Mouse (Mus musculus) activated CD4-positive, CD25-positive, alpha-beta regulatory T cell, adult 4 months (primary cell): Measurements from ENCODE around the gene Gucy2c. TPM values are rescaled to one million over a fixed set of nuclear protein-coding genes. Genes with fewer than 3 reads are reported as not detected.

Source experiments
- ATAC-seq: one replicate; pipeline ENCODE4 v1.8.0; 2017
- polyA plus RNA-seq, 2 experiments: library from polyadenylated mRNA; unstranded; fragments of 100-300 nt; shearing (Covaris generic); gene quantifications; one replicate each; pipeline ENCODE4 v1.2.1; 2017

The Gucy2c gene
- not detected for polyA plus RNA-seq

DNA sequence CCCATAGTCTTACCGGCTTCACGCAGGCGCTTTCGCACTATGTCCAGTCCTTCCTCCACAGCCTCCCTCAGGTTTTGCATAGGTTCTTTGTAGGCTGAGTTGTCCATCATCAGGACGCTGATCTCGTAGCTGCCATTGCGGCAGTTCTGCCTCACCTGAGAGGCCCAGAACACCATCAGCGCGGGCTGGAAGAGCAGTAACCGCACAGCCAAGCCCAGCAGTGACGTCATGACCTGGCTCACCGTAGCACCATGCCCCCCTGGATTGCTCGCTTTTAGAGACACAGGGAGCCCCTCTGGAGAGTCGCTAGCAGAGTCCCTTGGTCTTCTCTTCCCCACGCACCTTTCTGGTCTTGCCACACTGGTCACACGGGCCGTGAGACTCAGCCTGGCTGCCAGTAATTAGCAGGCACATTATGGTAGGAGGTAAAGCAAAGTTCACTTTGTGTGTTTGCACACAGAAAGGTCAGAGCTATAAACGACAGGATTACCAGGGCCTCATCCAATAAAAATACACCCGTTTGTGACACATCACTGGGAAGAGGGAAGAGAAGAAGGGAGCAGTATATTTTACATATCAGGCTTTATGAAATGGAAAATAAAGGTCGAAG, at the start of gene Gucy2c:
Gucy2c (minus strand) TSS at position 389 of the 610 bp plus-strand sequence.
- ATAC-seq, result no peak

GRCm38 (mm10) chr6:136828681-136829080, 47.1 kb upstream of the Gucy2c start:
- ATAC-seq, result no peak

DNA sequence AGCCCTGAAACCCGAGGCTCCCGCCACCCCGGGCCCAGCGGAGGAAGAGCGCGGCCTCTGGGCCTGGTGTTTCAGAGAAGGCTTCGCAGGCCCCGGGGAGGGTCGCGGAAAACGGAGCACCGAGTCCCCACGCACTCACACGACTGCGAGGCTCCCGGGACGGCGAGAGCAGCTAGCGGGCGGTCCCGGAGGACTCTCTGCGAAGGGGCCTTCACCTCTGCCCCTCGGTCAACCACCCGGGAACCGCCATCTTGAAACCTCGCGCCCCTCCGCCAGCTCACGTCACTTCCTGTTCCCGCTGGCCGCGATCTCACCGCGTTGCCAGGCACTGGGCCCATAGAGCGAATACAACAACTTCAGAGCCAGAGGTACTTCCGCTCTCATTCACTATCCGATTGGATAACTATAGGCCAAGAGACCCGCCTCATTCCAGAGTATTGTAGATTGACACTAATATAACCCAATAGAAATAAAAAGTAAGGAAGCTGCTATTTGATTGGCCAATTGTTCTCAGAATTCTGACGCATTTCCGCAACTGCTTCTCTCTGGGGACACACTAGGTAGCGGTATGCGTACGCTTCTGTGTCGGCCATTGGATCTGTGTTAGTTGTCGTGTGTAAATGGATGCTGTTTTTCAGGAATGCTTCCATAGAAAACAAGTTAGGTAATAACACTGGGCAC, 46.5 kb upstream of the Gucy2c start, which contains the start of gene Wbp11:
Wbp11 (minus strand) TSS at position 353 of the 681 bp plus-strand sequence.
- peak; percentile 98 for ATAC-seq

DNA sequence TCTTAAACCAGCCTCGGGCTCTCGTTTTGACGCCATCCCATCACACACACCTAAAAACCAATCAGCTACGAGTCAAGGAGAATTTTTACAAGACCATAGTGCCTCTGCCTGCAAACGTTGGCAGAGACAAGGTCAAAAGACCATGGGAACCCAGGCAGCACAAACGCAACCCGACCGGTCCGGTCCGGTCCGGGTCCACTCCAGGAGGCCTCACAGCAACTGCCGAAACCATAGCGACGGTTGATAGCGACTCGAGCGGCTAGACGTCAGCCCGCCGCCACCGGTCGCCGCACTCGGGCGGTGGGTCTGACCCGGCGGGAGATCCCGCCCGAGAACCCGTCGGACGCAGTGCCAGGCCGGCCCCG, 45.9 kb upstream of the Gucy2c start, which contains the start of gene BC049715:
BC049715 (plus strand) TSS at position 111 of the 365 bp plus-strand sequence.
- ATAC-seq, result no peak

DNA sequence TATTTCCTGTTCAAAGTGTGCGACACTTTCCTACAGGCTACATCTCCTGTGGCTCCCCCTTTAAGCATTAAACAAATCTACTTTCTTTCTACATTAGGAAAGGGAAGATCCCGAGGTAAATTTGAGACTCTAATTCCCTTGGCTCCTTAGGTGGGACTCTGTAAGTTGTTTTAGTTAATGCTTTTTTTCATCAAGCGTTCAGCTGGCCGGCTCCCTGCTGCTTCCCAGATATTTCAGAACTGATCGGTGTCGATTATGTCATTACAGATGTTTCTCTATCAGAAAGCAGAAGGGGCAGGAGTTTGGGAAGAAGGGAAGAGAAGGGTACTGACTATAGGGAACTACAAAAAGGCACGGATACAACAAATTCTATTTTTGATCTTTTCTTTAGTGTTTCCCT, 45.6 kb upstream of the Gucy2c start:
- no peak for ATAC-seq

DNA sequence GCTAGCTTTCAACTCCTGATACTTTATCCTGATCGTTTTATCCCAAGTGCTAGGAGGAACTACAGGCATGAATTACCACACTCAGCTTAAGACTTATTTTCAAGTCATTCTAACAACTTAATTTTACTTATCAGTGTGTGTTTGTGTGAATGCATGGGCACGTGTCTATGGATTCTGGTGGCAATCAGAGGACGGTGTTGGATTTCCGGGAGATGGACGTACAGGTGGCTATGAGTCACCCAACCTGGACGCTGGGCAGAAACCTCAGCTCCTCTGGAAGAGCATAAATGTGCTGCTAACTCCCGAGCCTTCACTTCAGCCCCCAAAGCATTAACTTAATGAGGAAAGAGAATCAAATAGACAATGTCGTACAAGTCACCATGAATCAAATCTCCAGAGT, 43.4 kb upstream of the Gucy2c start:
- ATAC-seq, result no peak

GRCm38 (mm10) chr6:136821086-136821485, 39.5 kb upstream of the Gucy2c start:
- no peak for ATAC-seq

DNA sequence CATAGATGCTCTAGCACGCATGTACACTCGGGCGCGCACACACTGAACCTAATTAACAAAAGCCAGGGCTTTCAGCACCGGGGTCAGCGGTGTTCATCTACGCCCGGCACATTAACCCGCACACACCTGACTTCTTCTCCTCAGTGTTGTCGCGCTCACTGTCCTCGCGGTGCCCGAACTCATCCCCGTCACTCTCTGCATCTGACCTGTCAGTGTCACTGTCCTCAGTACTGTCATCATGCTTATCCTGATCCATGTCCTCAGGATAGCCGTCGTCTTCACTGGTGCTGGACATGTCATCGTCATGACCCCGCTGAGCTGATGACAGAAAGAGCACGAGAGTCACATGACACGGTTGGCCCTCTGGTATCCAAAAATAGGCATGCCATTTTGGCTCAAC, 38.8 kb upstream of the Gucy2c start:
- ATAC-seq, result no peak

DNA sequence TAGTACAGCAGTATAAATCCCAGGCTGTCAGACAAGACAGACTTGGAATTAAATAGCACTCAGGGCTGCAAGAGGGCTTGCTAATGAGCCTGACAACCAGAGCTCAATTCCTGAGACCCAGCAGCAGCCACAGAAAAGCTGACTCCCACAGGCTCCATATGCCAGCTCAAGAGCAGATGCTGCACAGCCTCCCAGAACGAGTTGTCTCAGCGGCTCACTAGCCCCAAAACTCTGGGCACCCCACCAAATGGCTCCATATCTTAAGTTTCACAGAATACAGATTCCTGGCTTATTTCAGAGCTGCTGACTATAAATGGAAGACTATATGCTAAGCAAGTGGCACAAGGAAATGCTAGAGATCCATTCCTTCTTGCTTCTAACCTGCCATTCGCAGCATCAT, 36.0 kb upstream of the Gucy2c start:
- ATAC-seq, result no peak

DNA sequence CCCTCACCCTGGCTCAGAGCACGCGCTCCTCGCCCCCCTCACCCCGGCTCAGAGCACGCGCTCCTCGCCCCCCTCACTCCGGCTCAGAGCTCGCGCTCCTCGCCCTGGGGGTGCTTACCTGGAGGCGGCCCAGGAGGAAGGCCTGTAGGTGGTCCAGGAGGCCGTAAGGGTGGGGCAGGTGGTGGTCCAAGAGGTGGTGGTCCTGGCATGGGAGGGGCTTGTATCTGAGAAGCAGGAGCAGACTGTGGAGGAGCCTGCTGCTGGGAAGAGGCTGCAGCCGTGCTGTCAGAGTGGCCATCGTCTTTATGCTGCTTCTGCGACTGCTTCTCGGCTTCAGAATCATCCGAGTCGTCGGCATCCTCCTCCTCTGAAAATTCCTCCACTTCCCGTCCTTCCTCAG, 35.3 kb upstream of the Gucy2c start:
- ATAC-seq, result no peak

DNA sequence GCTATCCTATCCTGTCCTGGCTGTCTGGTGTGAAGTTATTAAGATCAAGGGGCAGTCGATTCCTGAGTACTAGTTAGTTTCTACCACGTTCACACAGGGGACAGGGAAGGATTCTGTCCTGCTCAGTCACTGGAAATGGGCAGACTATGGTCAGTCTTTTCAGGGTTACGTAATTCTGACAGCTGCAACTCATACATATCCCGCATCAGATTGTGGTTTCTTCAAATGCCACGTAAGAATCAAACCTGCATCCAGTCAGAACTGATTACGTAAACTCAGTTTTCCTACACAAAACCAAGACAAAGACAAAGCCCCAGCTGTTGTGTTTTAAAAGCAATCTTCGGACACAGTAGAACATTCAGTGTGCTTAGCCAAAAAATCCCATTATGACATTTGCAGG, 33.8 kb upstream of the Gucy2c start:
- ATAC-seq, result no peak

DNA sequence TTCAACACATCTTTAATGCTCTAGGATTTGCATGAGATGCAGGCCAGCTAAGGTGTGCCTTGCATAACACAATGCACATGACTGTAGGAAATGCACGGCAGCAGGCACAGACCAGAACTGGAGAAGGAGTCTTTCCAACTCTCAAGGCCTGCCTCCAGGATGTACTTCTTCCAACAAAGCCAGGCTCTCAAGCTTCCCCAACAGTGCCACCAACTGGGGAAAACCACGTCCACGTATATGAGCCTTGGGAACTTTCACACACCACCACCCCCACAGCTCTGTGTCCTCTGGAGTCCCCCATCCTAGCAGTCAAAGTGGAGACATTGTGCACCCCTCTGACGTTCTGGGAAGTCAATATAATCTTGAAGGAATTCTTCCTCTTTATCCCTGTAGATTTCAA, 31.6 kb upstream of the Gucy2c start:
- ATAC-seq, result no peak

DNA sequence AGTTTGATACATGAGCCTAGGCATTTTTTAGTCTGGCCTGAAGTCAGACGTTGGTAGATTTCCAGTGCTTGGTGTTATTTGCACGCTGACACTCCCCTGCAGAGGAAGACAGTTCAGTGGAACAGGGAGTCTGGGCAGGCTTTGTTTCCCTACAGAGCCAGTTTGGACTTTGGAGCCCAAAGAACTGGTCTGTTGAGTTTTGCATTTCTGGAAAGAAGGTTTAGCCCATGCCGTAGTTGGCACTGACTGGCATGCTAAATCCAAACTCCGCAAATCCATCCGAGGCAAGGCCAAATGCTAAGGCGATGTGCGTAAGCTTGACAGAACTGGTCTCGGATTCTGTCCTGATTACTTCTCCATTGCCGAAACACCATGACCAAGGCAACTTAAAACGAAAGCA, 29.6 kb upstream of the Gucy2c start:
- ATAC-seq, result no peak

DNA sequence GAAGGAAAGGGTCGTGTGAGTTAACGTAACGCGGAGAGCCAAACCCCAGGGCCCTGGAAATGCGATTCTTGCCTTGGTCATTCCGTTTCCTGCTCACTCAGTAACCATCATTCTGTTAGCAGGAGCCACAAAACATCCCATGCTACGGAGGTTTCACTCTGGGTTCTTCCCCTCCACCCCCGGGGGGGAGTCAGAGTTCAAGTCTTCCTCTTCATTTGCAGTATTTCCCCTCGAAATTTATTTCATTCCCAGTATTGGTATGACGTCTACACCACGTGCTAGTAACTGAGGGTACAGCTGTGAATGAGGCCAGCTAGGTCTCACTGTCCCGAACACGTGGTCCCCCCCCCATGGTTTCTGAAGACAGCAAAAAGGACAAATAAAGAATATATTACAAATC, 28.1 kb upstream of the Gucy2c start:
- ATAC-seq, result no peak

GRCm38 (mm10) chr6:136809077-136809476, 27.5 kb upstream of the Gucy2c start:
- ATAC-seq, result peak; percentile 42

DNA sequence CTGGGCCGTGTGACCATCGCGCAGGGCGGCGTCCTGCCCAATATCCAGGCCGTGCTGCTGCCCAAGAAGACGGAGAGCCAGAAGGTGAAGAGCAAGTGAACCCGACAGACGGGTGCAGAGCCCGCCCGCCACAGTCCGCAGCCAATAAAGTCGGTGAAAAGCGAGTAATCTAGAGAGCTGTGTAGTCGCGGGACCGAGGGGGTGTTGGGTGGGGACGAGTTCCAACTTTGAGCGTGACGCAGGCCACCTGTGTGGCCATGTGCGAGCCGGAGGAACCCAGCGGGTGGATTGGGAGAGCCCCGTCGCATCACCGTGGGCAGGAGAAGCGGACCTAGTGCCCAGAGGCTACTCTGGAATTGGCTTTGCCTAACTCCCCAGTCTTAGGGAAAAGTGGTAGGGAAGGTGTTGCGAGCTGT, 27.1 kb upstream of the Gucy2c start:
- peak; percentile 10 for ATAC-seq

GRCm38 (mm10) chr6:136808014-136808417, 26.5 kb upstream of the Gucy2c start, which contains the start of gene H2afj:
H2afj (plus strand) TSS chr6:136808244.
- ATAC-seq, result peak; percentile 67

- ATAC-seq, result no peak
Measured at GRCm38 (mm10) chr6:136807395-136808013, 25.9 kb upstream of the Gucy2c start.

DNA sequence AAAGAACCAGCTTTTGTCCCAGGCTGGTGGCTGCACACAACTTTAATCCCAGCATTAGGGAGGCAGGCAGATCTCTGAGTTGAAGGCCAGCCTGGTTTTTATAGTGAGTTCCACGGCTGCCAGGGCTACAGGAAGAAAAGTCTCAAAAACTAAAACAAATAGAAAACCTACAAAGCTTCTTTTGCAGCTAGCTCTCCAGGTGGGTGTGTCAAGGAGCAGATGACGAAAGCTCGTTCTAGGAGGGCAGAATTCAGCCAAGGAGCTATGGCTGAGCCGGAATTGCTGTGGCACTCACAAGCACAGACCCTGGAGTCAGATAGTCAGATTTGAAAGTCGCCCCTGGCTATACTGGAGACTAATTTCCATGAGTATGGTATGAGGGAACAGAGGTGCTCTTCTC, 25.3 kb upstream of the Gucy2c start:
- ATAC-seq, result no peak

GRCm38 (mm10) chr6:136805409-136805775, 23.8 kb upstream of the Gucy2c start:
- ATAC-seq, result no peak

GRCm38 (mm10) chr6:136804705-136805408, 23.3 kb upstream of the Gucy2c start:
- ATAC-seq, result no peak

DNA sequence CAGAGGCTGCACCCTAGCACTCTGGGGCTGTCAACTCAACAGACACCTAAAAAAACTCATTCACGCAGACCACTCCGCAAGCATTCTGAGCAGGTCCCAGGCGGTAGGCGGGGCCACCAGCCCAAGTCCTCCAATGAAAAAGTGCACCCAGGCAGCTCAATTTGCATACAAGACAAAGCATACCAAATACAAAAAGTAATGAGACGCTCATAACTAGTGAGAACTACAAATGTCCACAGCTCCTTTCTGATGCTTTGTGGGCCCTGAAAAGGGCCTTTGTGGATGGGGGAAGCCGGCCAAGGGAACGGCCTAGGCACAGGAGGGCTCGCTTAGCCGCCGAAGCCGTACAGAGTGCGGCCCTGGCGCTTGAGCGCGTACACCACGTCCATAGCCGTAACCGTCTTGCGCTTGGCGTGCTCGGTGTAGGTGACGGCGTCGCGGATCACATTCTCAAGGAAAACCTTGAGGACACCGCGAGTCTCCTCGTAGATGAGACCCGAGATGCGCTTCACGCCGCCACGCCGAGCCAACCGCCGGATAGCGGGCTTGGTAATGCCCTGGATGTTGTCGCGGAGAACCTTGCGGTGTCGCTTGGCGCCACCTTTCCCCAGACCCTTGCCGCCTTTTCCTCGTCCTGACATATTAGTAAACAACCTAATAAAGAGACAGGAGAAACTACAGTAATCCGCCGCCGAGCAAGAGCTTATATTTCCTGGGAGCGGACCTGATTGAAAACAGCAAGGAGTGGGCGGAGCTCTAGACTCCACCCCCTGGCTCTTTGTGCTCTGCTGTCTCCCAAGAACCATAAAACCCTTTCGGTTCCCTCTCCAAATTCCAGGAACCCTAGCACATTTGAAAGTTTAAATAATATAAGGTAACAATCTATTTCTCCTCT, 22.4 kb upstream of the Gucy2c start, which contains the start of gene Hist4h4:
Hist4h4 (minus strand) TSS at position 677 of the 895 bp plus-strand sequence.
- peak; percentile 61 for ATAC-seq
